In the genomic region with DNA sequence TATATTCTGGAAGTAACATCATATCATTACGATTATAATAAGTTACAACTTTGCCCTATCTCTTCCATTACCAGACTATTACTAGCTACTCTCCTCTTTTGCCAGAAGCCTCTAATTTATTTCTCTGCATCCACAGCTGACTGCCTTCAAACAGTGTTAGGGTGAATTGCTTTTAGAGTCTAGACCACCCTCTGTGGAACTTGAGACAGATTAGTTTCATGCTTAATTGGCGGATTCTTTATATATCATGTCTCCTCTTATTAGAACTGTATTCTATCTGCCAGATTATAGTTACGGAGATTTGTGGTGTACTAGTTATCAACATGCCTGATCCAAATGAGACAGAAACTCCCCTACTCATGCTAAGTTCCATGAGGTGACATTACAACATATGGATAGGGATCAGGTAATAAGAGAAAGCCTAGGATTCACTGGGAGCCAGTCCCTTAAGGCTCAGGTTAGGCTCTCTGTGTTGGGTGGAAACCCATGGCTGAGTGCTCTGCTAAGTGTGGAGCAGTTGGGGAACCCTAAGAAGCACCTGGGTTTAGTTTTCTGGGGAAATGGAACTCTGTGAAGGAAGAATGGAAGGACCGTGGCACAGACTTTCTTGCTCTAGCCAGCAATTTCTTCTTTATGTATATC, we compare ENCODE assay signal across 26 mouse cellular contexts.
"Had no signal": no experiment of that assay in that cellular context is flagged by ENCODE, and none has a peak within 500 bp of the region (broad histone marks: within the 10 kb centered on the region; RNA-seq: fewer than 3 reads in every experiment).

No protein-coding gene starts in this region.

- H3K27ac ChIP-seq: gastrocnemius, adult 2 months; heart, adult 2 months; hindbrain, embryonic 10.5 days; hindbrain, embryonic 12.5 days; hindbrain, embryonic 14.5 days; intestine, embryonic 15.5 days; layer of hippocampus, adult 2 months; left cerebral cortex, adult 2 months; limb, embryonic 10.5 days; limb, embryonic 12.5 days; liver, embryonic 13.5 days; liver, embryonic 15.5 days had no signal

- H3K36me3 ChIP-seq: heart, embryonic 12.5 days; hindbrain, embryonic 10.5 days; hindbrain, embryonic 12.5 days; intestine, embryonic 15.5 days; limb, embryonic 10.5 days; limb, embryonic 12.5 days; liver, embryonic 13.5 days; liver, embryonic 15.5 days had no signal

- DNase-seq: gastrocnemius, adult 2 months; gastrocnemius, postnatal 10 days; gastrocnemius, postnatal 25 days; heart, adult 2 months; heart, postnatal 10 days; heart, postnatal 4 days; kidney, adult 18-20 months; kidney, postnatal 10 days; kidney, postnatal 36 days; liver; liver, embryonic 13.5 days; liver, postnatal 0 days had no signal

- H3K9me3 ChIP-seq: heart, embryonic 12.5 days; hindbrain, embryonic 10.5 days; hindbrain, embryonic 12.5 days; intestine, embryonic 15.5 days; limb, embryonic 10.5 days; limb, embryonic 12.5 days; liver, embryonic 13.5 days; liver, embryonic 15.5 days had no signal

- H3K4me1 ChIP-seq: heart, embryonic 12.5 days; hindbrain, embryonic 10.5 days; hindbrain, embryonic 12.5 days; intestine, embryonic 15.5 days; limb, embryonic 12.5 days; liver, embryonic 13.5 days; liver, embryonic 15.5 days had no signal

- H3K9ac ChIP-seq: heart, embryonic 12.5 days; hindbrain, embryonic 12.5 days; hindbrain, embryonic 14.5 days; intestine, embryonic 15.5 days; limb, embryonic 12.5 days; liver, embryonic 13.5 days; liver, embryonic 15.5 days; liver, postnatal 0 days had no signal

- H3K4me3 ChIP-seq: gastrocnemius, adult 2 months; heart, adult 2 months; heart, embryonic 12.5 days; hindbrain, embryonic 10.5 days; hindbrain, embryonic 12.5 days; intestine, embryonic 15.5 days; layer of hippocampus, adult 2 months; left cerebral cortex, adult 2 months; limb, embryonic 10.5 days; limb, embryonic 12.5 days; liver, embryonic 13.5 days; liver, embryonic 15.5 days had no signal

- ATAC-seq: hindbrain, embryonic 16.5 days; inflammation-experienced regulatory T-cells, adult 6 months; intestine, embryonic 15.5 days; intestine, postnatal 0 days; liver, postnatal 0 days had no signal

- H3K4me2 ChIP-seq: heart, embryonic 12.5 days; hindbrain, embryonic 12.5 days; hindbrain, embryonic 14.5 days; intestine, embryonic 15.5 days; limb, embryonic 12.5 days; liver, embryonic 11.5 days; liver, embryonic 13.5 days; liver, embryonic 15.5 days had no signal

- H3K27me3 ChIP-seq: heart, embryonic 12.5 days; hindbrain, embryonic 12.5 days; intestine, embryonic 15.5 days; limb, embryonic 12.5 days; liver, embryonic 13.5 days; liver, embryonic 15.5 days had no signal
